47 mouse cellular contexts compared by ENCODE assay signal in the genomic region with DNA sequence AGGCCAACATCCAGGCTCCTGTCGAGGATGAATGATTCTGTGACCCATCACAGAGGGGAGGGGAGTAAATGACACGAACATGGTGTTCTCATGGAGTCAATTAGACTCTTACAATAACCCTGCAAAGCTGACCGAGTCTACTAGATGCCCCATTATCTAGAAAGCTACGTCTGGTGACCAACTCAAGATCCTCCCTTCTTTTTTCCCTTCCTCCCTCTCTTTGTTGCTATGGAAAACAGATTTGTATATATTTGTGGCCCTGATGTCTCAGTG. TPM values are rescaled to one million over a fixed set of nuclear protein-coding genes. Genes with fewer than 3 reads are reported as not detected.
"Had no signal": no experiment of that assay in that cellular context is flagged by ENCODE, and none has a peak within 500 bp of the region (broad histone marks: within the 10 kb centered on the region; RNA-seq: fewer than 3 reads in every experiment).

No protein-coding gene starts in this region.

- H3K4me3 ChIP-seq: left cerebral cortex, adult 2 months; limb, embryonic 10.5 days; limb, embryonic 12.5 days; limb, embryonic 13.5 days; limb, embryonic 15.5 days; liver, embryonic 12.5 days; liver, embryonic 13.5 days; liver, embryonic 15.5 days; lung, embryonic 15.5 days; megakaryocyte, embryonic 14.5 days; midbrain, embryonic 10.5 days; midbrain, embryonic 12.5 days; midbrain, embryonic 13.5 days; midbrain, embryonic 15.5 days; myocyte; neural tube, embryonic 12.5 days had no signal

- ATAC-seq: liver, embryonic 12.5 days; liver, postnatal 0 days; midbrain, embryonic 13.5 days; midbrain, embryonic 15.5 days; midbrain, embryonic 16.5 days had no signal

- H3K27me3 ChIP-seq: limb, embryonic 12.5 days; limb, embryonic 13.5 days; limb, embryonic 15.5 days; liver, embryonic 12.5 days; liver, embryonic 13.5 days; liver, embryonic 15.5 days; lung, embryonic 15.5 days; midbrain, embryonic 12.5 days; midbrain, embryonic 13.5 days; midbrain, embryonic 15.5 days; neural tube, embryonic 12.5 days had no signal

- H3K27ac ChIP-seq: left cerebral cortex, adult 2 months; limb, embryonic 10.5 days; limb, embryonic 12.5 days; limb, embryonic 13.5 days; limb, embryonic 15.5 days; liver, embryonic 12.5 days; liver, embryonic 13.5 days; liver, embryonic 14.5 days; liver, embryonic 15.5 days; lung, embryonic 15.5 days; macrophage; midbrain, embryonic 10.5 days; midbrain, embryonic 12.5 days; midbrain, embryonic 13.5 days; midbrain, embryonic 15.5 days; neural tube, embryonic 12.5 days had no signal

- H3K9me3 ChIP-seq: limb, embryonic 10.5 days; limb, embryonic 12.5 days; limb, embryonic 13.5 days; limb, embryonic 15.5 days; liver, embryonic 12.5 days; liver, embryonic 13.5 days; liver, embryonic 15.5 days; lung, embryonic 15.5 days; megakaryocyte, embryonic 14.5 days; midbrain, embryonic 10.5 days; midbrain, embryonic 12.5 days; midbrain, embryonic 13.5 days; midbrain, embryonic 15.5 days; neural tube, embryonic 12.5 days had no signal

- H3K4me1 ChIP-seq: limb, embryonic 10.5 days; limb, embryonic 12.5 days; limb, embryonic 13.5 days; limb, embryonic 15.5 days; liver, embryonic 12.5 days; liver, embryonic 13.5 days; liver, embryonic 15.5 days; megakaryocyte, embryonic 14.5 days; midbrain, embryonic 10.5 days; midbrain, embryonic 12.5 days; midbrain, embryonic 13.5 days; midbrain, embryonic 15.5 days; neural tube, embryonic 12.5 days had no signal

- DNase-seq: left cerebral cortex, postnatal 4 days; liver; liver, embryonic 13.5 days; liver, postnatal 0 days; lung, adult 18-20 months; lung, adult 2 months; lung, postnatal 36 days; lung, postnatal 4 days; midbrain, embryonic 14.5 days had no signal

- H3K9ac ChIP-seq: limb, embryonic 12.5 days; limb, embryonic 13.5 days; limb, embryonic 15.5 days; liver, embryonic 12.5 days; liver, embryonic 13.5 days; liver, embryonic 14.5 days; liver, embryonic 15.5 days; liver, postnatal 0 days; lung, embryonic 14.5 days; lung, embryonic 15.5 days; midbrain, embryonic 12.5 days; midbrain, embryonic 13.5 days; midbrain, embryonic 15.5 days; neural tube, embryonic 12.5 days had no signal

- H3K36me3 ChIP-seq: limb, embryonic 10.5 days; limb, embryonic 12.5 days; limb, embryonic 13.5 days; limb, embryonic 15.5 days; liver, embryonic 12.5 days; liver, embryonic 13.5 days; liver, embryonic 15.5 days; lung, embryonic 15.5 days; midbrain, embryonic 10.5 days; midbrain, embryonic 12.5 days; midbrain, embryonic 13.5 days; midbrain, embryonic 15.5 days; neural tube, embryonic 12.5 days had no signal

- H3K4me2 ChIP-seq: limb, embryonic 12.5 days; limb, embryonic 13.5 days; limb, embryonic 15.5 days; liver, embryonic 11.5 days; liver, embryonic 12.5 days; liver, embryonic 13.5 days; liver, embryonic 15.5 days; lung, embryonic 14.5 days; lung, embryonic 15.5 days; midbrain, embryonic 11.5 days; midbrain, embryonic 12.5 days; midbrain, embryonic 13.5 days; midbrain, embryonic 15.5 days; neural tube, embryonic 12.5 days had no signal

RNA-seq across cellular contexts. Expression of a gene that starts 22.0 kb away (rescaled TPM):
- total RNA-seq: left cerebral cortex, adult 18-20 months; left cerebral cortex, adult 2 months; left cerebral cortex, adult 8-10 months; left cerebral cortex, postnatal 10 days; left cerebral cortex, postnatal 14 days; left cerebral cortex, postnatal 25 days; left cerebral cortex, postnatal 36 days; left cerebral cortex, postnatal 4 days; liver, adult 2 months; megakaryocyte progenitor cell, adult 5-6 weeks; megakaryocyte, adult 5-6 weeks; megakaryocyte-erythroid progenitor cell, adult 5-6 weeks; midbrain, postnatal 0 days; monocyte, adult 5-6 weeks had no signal
- polyA plus RNA-seq: limb, embryonic 10.5 days; limb, embryonic 11.5 days; limb, embryonic 12.5 days; limb, embryonic 13.5 days; limb, embryonic 14.5 days; limb, embryonic 15.5 days; liver, adult 2 months; liver, embryonic 11.5 days; liver, embryonic 12.5 days; liver, embryonic 13.5 days; liver, embryonic 14.5 days; liver, embryonic 15.5 days; liver, embryonic 16.5 days; liver, postnatal 0 days; lung, adult 2 months; lung, embryonic 14.5 days; lung, embryonic 15.5 days; lung, embryonic 16.5 days; macrophage; midbrain, embryonic 10.5 days; midbrain, embryonic 11.5 days; midbrain, embryonic 12.5 days; midbrain, embryonic 13.5 days; midbrain, embryonic 14.5 days; midbrain, embryonic 15.5 days; midbrain, embryonic 16.5 days; midbrain, postnatal 0 days; myocyte; neural tube, embryonic 11.5 days; neural tube, embryonic 12.5 days had no signal

RNA-seq across cellular contexts. Expression of a gene that starts 59.7 kb away (rescaled TPM):
- total RNA-seq: left cerebral cortex, postnatal 4 days; megakaryocyte-erythroid progenitor cell, adult 5-6 weeks; midbrain, postnatal 0 days; monocyte, adult 5-6 weeks had no signal
- polyA plus RNA-seq: limb, embryonic 10.5 days; limb, embryonic 11.5 days; limb, embryonic 12.5 days; liver, adult 2 months; liver, embryonic 12.5 days; liver, postnatal 0 days; midbrain, embryonic 10.5 days; midbrain, embryonic 11.5 days; midbrain, embryonic 13.5 days; midbrain, embryonic 14.5 days; midbrain, embryonic 15.5 days; midbrain, embryonic 16.5 days; midbrain, postnatal 0 days; neural tube, embryonic 11.5 days had no signal
